Mouse (Mus musculus) neural tube, embryonic 15.5 days (tissue): ENCODE results near the gene Ftcd. TPM values are rescaled to one million over a fixed set of nuclear protein-coding genes. Genes with fewer than 3 reads are reported as not detected.

Experiments
- ATAC-seq: fragments of 200-750 bp; cut with Nextera tagmentation; 2 replicates; pipeline ENCODE4 v1.8.0; 2017; ENCODE audit warnings: mild to moderate bottlenecking, moderate TSS enrichment, moderate library complexity; ENCODE audit not compliant: low FRiP score
- H3K27ac ChIP-seq: fragments of 300-500 bp; sonication (generic); replicated peaks from 2 replicates; pipeline ENCODE4 v1.5.1; 2015; ENCODE audit warnings: mild to moderate bottlenecking, inconsistent platforms
- H3K27me3 ChIP-seq: fragments of 300-500 bp; sonication (generic); replicated peaks from 2 replicates; pipeline ENCODE4 v1.6.1; 2015; ENCODE audit warnings: inconsistent platforms
- H3K36me3 ChIP-seq: fragments of 300-500 bp; sonication (generic); 2 replicates; pipeline ENCODE4 v1.6.1; 2015; ENCODE audit warnings: inconsistent platforms
- H3K4me1 ChIP-seq: fragments of 300-500 bp; sonication (generic); 2 replicates; pipeline ENCODE4 v1.6.1; 2015; ENCODE audit warnings: inconsistent platforms
- H3K4me2 ChIP-seq: fragments of 300-500 bp; sonication (generic); 2 replicates; pipeline ENCODE4 v1.6.1; 2015; ENCODE audit warnings: inconsistent platforms, mild to moderate bottlenecking, moderate library complexity
- H3K4me3 ChIP-seq: fragments of 300-500 bp; sonication (generic); replicated peaks from 2 replicates; pipeline ENCODE4 v1.5.1; 2015; ENCODE audit warnings: mild to moderate bottlenecking, inconsistent platforms
- H3K9ac ChIP-seq: fragments of 300-500 bp; sonication (generic); replicated peaks from 2 replicates; pipeline ENCODE4 v1.6.1; 2015; ENCODE audit warnings: mild to moderate bottlenecking, inconsistent platforms
- H3K9me3 ChIP-seq: fragments of 300-500 bp; sonication (generic); replicated peaks from 2 replicates; pipeline ENCODE4 v1.6.1; 2016; ENCODE audit warnings: inconsistent platforms
- WGBS: fragments of 180-500 bp; shearing (Covaris S2); methylation state at CpG from one replicate; pipeline ENCODE4 v1.1.7; 2015; ENCODE audit warnings: mixed read lengths; 5-methylcytosine and 5-hydroxymethylcytosine counted together
- polyA plus RNA-seq: library from polyadenylated mRNA; unstranded; fragments of >200 nt; fragmentation: Nextera tagmentation; extraction: Ambion mirVana; gene quantifications from 2 replicates; pipeline ENCODE4 v1.2.1, GENCODE M21; 2015

Ftcd gene
- polyA plus RNA-seq, 1 experiment from 2014 or later = 0.18 TPM

DNA sequence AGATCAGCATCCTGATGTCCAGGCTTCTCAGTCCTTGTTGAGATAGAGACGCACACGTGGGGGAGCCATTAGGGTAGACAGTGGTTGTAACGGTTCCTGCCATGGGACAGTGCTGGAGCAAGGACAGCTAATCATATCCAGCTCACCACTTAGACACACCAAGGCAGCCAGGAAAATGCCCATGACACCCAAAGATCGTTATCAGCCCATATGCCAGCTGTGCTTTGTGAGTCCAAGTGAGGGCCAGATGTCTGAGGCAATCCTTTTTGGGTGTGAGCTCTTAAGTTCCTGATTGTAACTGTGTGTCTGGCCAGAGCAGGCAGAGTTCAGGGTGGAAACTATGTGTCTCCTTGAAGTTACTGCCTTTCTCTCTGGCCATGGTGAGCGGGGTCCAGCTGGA, 21.4 kb upstream of the Ftcd start:
- no peak overlapping the region for H3K4me2 ChIP-seq
- no peak overlapping the region for H3K27ac ChIP-seq
- H3K9me3 ChIP-seq = no peaks in the 10 kb centered on the region
- no peaks in the 10 kb centered on the region for H3K27me3 ChIP-seq
- H3K4me1 ChIP-seq = no peaks in the 10 kb centered on the region
- no peak overlapping the region for H3K9ac ChIP-seq
- 86% methylated on average over 5 of the region's 5 CpGs for WGBS
- H3K36me3 ChIP-seq = peaks cover 66% of the 10 kb centered on the region
- no peak overlapping the region for H3K4me3 ChIP-seq
- ATAC-seq = no peak

DNA sequence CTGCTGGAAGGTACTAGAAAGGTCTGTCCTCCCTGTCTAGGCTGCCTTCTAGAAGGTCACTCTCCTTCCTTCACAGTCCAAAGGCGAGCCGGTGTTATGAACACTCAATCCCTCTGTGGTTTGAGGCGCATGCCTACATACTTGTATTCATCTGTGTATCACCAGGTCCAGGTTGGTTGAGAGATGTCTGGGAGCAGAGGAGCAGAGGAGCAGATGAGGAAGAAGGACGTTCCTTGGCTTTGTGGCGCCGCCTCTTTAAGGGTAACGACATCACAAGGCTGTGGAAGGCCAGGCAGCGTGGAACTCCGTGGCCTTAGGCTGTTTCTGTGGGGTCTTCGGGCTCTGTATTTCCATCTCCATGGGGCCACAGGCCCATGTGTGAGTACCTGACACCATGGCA, 13.5 kb upstream of the Ftcd start, which contains the start of gene Spatc1l:
Gene Spatc1l, plus strand, starts transcription at position 301 of the 400 bp plus-strand sequence.
- Histone ChIP-seq H3K9ac (no peak within 1 kb of the TSS), H3K4me3 (no peak within 1 kb of the TSS), H3K9me3 (no peaks in the 10 kb centered on the region), H3K36me3 (no peaks in the 10 kb centered on the region), H3K27me3 (no peaks in the 10 kb centered on the region), H3K4me2 (no peak within 1 kb of the TSS), H3K27ac (no peak within 1 kb of the TSS), H3K4me1 (no peaks in the 10 kb centered on the region)
- 88% methylated on average over 10 of the region's 10 CpGs for WGBS
- ATAC-seq = no peak

DNA sequence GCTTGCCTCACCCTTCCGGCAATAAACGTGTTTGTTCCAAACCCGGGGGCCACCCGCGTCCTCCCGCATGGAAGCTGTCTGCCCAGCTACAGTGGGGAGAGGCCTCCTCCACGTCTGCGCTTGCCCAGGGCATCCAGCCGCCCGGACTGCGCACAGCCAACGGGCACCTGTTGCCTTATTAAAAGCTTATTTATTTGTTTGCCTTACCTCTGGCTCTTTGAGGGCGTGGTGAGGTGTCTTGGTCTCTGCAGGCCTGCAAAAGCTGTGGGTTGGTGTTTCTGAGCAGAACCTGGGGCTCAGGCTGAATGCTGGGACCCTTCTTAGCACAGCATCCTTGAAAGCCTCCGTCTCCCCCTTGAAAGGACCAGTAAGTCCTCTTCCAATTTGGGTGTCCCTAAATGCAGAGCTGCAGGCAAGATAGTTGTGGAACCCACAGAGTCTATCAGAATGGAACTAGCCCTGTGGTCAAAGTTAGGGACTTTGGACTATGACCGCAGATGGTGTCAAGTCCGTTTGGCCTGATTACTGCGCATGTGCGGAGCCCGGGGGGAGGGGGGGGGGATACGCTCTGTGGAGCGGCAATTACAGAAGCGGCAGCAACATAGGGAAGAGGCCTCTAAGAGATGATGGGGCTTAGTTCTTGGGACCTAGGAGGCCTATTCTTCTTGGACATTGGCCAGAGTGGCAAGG, 5.3 kb upstream of the Ftcd start:
- Histone ChIP-seq H3K27ac (no peak overlapping the region), H3K9ac (no peak overlapping the region), H3K27me3 (no peaks in the 10 kb centered on the region), H3K4me2 (no peak overlapping the region), H3K36me3 (no peaks in the 10 kb centered on the region), H3K9me3 (no peaks in the 10 kb centered on the region), H3K4me3 (no peak overlapping the region), H3K4me1 (no peaks in the 10 kb centered on the region)
- 90% methylated on average over 22 of the region's 22 CpGs for WGBS
- no peak for ATAC-seq

DNA sequence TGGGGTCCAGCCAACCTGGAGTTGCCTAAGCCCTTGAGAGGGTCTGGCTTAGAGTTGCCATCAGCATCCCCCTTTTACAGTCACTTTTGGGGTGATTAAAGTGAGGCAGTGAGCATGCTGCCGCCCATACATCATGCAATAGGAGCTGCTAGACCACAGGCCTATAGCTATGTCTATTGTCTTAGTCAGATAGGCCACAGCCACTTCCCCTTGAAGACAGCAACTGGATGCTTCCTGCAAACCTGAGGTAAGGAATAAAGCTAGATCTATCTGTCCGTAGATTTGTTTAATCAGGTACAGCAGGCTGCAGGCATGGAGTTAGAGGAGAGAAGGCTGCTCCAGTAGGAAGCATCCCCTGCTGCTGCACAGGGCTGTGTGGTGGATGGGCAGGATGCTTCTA, 4.4 kb upstream of the Ftcd start:
- no peaks in the 10 kb centered on the region for H3K27me3 ChIP-seq
- H3K4me3 ChIP-seq = no peak overlapping the region
- H3K4me1 ChIP-seq = no peaks in the 10 kb centered on the region
- no peaks in the 10 kb centered on the region for H3K9me3 ChIP-seq
- no peak overlapping the region for H3K4me2 ChIP-seq
- no peaks in the 10 kb centered on the region for H3K36me3 ChIP-seq
- no peak overlapping the region for H3K27ac ChIP-seq
- H3K9ac ChIP-seq = no peak overlapping the region
- no peak for ATAC-seq
- WGBS = 74% methylated on average over 2 of the region's 2 CpGs

DNA sequence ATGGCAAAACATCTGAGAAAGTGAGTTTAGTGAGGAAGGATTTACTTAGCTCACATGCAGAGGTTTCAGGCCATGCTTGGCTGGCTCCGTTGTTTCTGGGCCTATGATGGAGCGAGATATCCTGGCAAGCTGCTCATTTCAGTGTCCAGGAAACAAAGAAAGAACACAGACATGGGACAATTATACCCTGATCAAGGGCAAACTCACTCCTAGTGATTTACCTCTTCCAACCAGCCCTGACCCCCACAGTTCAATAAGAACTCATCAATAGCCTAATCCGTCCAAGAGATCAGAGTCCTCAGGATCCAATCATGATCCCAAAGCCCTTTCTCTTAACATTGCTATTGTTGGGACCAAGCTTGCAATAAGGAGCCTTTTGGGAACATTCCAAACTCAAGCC, 3.3 kb upstream of the Ftcd start:
- WGBS = 70% methylated on average over 3 of the region's 3 CpGs
- H3K9me3 ChIP-seq = no peaks in the 10 kb centered on the region
- no peak overlapping the region for H3K4me3 ChIP-seq
- no peaks in the 10 kb centered on the region for H3K36me3 ChIP-seq
- no peaks in the 10 kb centered on the region for H3K4me1 ChIP-seq
- no peak overlapping the region for H3K27ac ChIP-seq
- H3K4me2 ChIP-seq = no peak overlapping the region
- no peak for ATAC-seq
- H3K27me3 ChIP-seq = no peaks in the 10 kb centered on the region
- no peak overlapping the region for H3K9ac ChIP-seq

DNA sequence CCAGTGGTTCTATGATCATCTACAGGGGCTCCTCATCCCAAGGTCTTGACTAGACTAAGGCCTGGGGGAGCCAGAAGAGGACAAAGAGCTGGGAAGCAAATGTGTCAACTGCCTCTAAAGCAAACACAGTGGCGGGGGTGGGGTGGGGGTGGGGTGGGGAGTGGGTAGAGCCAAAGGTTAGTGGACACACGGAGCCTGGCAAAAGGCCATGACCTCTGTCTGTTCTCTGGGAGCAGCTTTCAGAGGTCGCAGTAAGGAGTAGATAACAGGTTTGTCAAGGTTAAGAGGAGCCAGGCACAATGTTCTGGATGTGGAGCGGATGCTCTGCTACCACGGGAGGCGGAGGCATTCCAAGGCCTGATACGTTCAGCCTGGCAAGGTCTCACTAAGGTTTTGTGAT, 1.5 kb downstream of the Ftcd start:
- Histone ChIP-seq H3K4me1 (no peaks in the 10 kb centered on the region), H3K36me3 (no peaks in the 10 kb centered on the region), H3K27ac (no peak overlapping the region), H3K9me3 (no peaks in the 10 kb centered on the region), H3K4me3 (no peak overlapping the region), H3K4me2 (no peak overlapping the region), H3K27me3 (no peaks in the 10 kb centered on the region), H3K9ac (no peak overlapping the region)
- 85% methylated on average over 7 of the region's 7 CpGs for WGBS
- no peak for ATAC-seq

DNA sequence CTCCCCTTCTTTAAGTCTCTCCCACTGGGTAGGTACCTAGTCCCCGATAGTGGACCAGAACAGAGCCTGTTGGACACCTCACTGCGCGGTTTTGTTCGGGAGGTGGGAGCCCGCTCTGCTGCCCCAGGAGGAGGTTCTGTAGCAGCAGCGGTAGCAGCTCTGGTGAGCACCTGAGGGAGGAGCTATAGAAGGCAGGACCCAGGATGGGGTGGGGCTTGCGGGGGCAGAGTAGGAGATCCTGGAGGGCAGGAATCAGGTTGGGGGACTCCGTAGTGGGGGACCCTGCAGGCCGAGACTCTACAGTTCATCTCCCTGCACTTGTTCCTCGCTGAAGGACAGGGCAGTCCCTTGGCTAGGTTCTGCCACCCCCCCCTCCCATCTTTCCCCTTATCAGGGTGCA, 8.7 kb downstream of the Ftcd start:
- Histone ChIP-seq H3K9ac (no peak overlapping the region), H3K36me3 (no peaks in the 10 kb centered on the region), H3K4me3 (no peak overlapping the region), H3K9me3 (no peaks in the 10 kb centered on the region), H3K27me3 (no peaks in the 10 kb centered on the region), H3K4me1 (peaks cover 2% of the 10 kb centered on the region; the same call in 1 of the 2 replicates), H3K27ac (no peak overlapping the region), H3K4me2 (peak overlapping the region; percentile 34)
- 16% methylated on average over 10 of the region's 10 CpGs for WGBS
- ATAC-seq = no peak

DNA sequence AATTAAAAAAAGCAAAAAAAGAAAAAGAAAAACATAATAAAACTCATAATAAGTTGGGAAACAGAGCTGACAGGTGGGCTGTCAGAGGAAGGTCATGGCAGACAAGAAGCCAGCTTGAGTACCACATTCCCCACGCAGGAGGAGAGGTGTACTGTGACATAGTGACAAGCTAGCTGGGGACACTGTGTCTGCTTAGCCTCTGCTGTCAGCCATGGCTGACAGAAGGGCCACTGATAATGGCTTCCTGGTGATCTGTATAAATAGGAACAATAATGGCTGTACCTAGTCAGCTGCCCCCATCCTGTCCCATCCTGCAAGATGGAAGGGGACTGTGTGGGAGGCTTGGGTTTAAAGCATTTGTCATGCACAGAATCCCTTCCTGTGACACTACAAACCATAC, 10.7 kb downstream of the Ftcd start:
- no peaks in the 10 kb centered on the region for H3K27me3 ChIP-seq
- no peak overlapping the region for H3K4me2 ChIP-seq
- peaks cover 2% of the 10 kb centered on the region; the same call in 1 of the 2 replicates for H3K4me1 ChIP-seq
- H3K9me3 ChIP-seq = no peaks in the 10 kb centered on the region
- no peak overlapping the region for H3K27ac ChIP-seq
- no peak overlapping the region for H3K9ac ChIP-seq
- H3K36me3 ChIP-seq = no peaks in the 10 kb centered on the region
- ATAC-seq = no peak
- H3K4me3 ChIP-seq = no peak overlapping the region
- WGBS = 74% methylated on average over 1 of the region's 1 CpGs

DNA sequence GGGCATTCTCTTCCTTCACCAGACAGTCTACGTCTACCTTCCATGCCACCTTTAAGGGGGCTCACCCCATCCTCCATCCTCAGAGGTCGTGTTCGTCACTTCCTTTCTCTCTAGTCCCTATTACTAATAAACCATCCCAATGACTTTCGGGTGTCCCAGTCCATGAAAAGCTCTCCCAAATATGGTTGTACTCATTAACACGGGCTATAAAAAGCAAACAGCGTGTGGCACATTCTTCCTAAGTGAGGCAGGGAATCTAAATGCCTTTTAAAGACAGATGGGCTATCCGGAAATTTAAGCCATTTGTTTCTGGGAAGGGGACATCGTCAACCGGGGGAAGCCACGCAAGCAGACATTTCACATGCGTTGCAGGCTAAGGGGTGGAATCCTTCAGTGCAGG, 14.7 kb downstream of the Ftcd start:
- Histone ChIP-seq H3K9ac (no peak overlapping the region), H3K27me3 (no peaks in the 10 kb centered on the region), H3K27ac (no peak overlapping the region), H3K4me2 (no peak overlapping the region), H3K9me3 (no peaks in the 10 kb centered on the region), H3K4me3 (no peak overlapping the region), H3K36me3 (no peaks in the 10 kb centered on the region), H3K4me1 (no peaks in the 10 kb centered on the region)
- ATAC-seq = no peak
- 47% methylated on average over 11 of the region's 11 CpGs for WGBS

DNA sequence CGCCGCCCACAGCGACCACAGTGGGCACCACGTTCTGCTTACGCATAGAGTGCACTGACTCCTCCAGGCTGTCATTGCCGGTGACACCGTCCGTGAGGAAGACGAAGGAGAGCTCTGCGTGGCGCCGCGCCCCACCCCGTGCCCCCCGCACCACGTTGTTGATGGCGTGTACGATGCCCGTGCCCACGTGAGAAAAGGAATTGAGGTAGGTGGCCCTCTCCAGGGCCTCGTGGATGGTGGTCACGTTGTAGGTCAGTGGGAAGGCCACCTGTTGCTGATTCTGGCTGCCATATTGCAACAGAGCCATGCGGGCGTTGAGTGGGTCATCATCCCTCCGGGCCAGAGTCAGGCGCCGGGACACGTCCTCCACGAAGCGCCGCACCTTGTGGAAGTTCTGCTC, 20.9 kb downstream of the Ftcd start:
- WGBS = 94% methylated on average over 31 of the region's 31 CpGs

DNA sequence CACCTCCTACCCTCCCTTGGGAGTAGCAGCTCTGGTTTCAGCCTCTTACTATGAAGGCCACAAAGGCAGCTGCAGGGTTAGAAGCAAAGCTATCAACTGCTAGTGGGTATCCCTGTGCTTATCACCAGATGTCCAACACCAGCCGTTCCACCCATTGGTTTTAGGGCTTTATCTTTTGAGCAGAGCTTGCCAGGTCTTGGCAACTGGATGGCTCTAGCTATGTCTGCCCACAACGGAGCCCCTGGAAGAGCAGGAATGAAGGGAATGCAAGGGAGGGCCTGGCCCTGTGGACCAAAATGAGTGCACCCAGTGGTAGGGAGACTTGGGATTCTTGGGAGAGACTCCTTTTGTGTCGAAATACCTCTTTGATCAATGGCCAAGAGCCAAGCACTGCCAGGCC, 27.2 kb downstream of the Ftcd start:
- no peaks in the 10 kb centered on the region for H3K4me1 ChIP-seq
- no peak overlapping the region for H3K27ac ChIP-seq
- WGBS = 81% methylated on average over 3 of the region's 3 CpGs
- no peaks in the 10 kb centered on the region for H3K36me3 ChIP-seq
- no peaks in the 10 kb centered on the region for H3K27me3 ChIP-seq
- no peak overlapping the region for H3K4me2 ChIP-seq
- H3K9ac ChIP-seq = no peak overlapping the region
- no peaks in the 10 kb centered on the region for H3K9me3 ChIP-seq
- ATAC-seq = no peak
- H3K4me3 ChIP-seq = no peak overlapping the region

More for the DNA sequence above, 20.9 kb downstream of the Ftcd start:
- H3K4me3 ChIP-seq = no peak overlapping the region
- H3K4me2 ChIP-seq = no peak overlapping the region
- no peaks in the 10 kb centered on the region for H3K27me3 ChIP-seq
- H3K9ac ChIP-seq = no peak overlapping the region
- ATAC-seq = no peak
- no peaks in the 10 kb centered on the region for H3K36me3 ChIP-seq
- H3K9me3 ChIP-seq = no peaks in the 10 kb centered on the region
- no peaks in the 10 kb centered on the region for H3K4me1 ChIP-seq
- H3K27ac ChIP-seq = no peak overlapping the region

DNA sequence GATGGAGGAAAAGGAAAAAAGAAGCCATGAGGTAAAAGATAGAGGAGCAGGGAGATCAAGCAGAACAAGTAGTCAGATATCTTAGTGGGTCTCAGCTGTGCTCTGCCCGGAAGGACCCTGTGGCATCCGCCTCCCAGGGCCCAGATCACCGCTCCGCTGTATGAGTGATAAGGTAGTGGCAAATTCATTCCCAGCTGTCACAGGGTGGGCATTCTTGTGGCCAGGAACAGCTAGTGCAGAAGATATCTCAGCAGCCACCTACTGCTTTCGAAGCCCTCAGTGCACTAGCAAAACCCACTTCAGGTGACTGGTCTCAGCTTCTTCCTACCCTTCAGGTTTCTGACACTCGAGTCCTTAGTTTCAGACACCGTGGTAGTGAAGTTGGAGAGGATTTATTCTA, 37.0 kb downstream of the Ftcd start:
- ATAC-seq = no peak
- WGBS = 91% methylated on average over 7 of the region's 7 CpGs
- no peak overlapping the region for H3K27ac ChIP-seq
- H3K9me3 ChIP-seq = no peaks in the 10 kb centered on the region
- H3K4me1 ChIP-seq = no peaks in the 10 kb centered on the region
- H3K4me2 ChIP-seq = no peak overlapping the region
- no peak overlapping the region for H3K4me3 ChIP-seq
- H3K9ac ChIP-seq = no peak overlapping the region
- H3K27me3 ChIP-seq = no peaks in the 10 kb centered on the region
- no peaks in the 10 kb centered on the region for H3K36me3 ChIP-seq
